Mouse (Mus musculus) liver, postnatal 0 days (tissue): Measurements from ENCODE around the gene Dok1. TPM values are rescaled to one million over a fixed set of nuclear protein-coding genes. Genes with fewer than 3 reads are reported as not detected.

Source experiments
- ATAC-seq: fragments of 200-750 bp; cut with Nextera tagmentation; 2 replicates; pipeline ENCODE4 v1.8.0; 2017; ENCODE audit warnings: mild to moderate bottlenecking, moderate library complexity
- DNase-seq: peaks from one replicate; pipeline ENCODE4 v3.0.0-alpha.2; 2016
- H3K27ac ChIP-seq: fragments of 300-500 bp; sonication (generic); 2 replicates; pipeline ENCODE4 v1.5.1; 2014; ENCODE audit warnings: antibody characterized with exemption, moderate library complexity, mild to moderate bottlenecking, low read depth
- H3K27me3 ChIP-seq: fragments of 300-500 bp; sonication (generic); 2 replicates; pipeline ENCODE4 v1.6.1; 2014; ENCODE audit warnings: low read length, control low read depth, mixed read lengths; ENCODE audit not compliant: insufficient read depth
- H3K36me3 ChIP-seq: fragments of 300-500 bp; sonication (generic); replicated peaks from 2 replicates; pipeline ENCODE4 v1.6.1; 2014; ENCODE audit warnings: mild to moderate bottlenecking, control low read depth, low read length, moderate library complexity, mixed read lengths; ENCODE audit not compliant: insufficient read depth
- H3K4me1 ChIP-seq: fragments of 300-500 bp; sonication (generic); 2 replicates; pipeline ENCODE4 v1.6.1; 2014; ENCODE audit warnings: antibody characterized with exemption, mild to moderate bottlenecking, control low read depth; ENCODE audit not compliant: insufficient read depth
- H3K4me2 ChIP-seq: fragments of 300-500 bp; sonication (generic); 2 replicates; pipeline ENCODE4 v1.6.1; 2014; ENCODE audit warnings: low read depth, mild to moderate bottlenecking, low read length, moderate library complexity, mixed read lengths
- H3K4me3 ChIP-seq: fragments of 300-500 bp; sonication (generic); 2 replicates; pipeline ENCODE4 v1.5.1; 2014; ENCODE audit warnings: low read depth, low read length
- H3K9ac ChIP-seq: fragments of 300-500 bp; sonication (generic); replicated peaks from 2 replicates; pipeline ENCODE4 v1.6.1; 2014; ENCODE audit warnings: mild to moderate bottlenecking, moderate library complexity
- H3K9me3 ChIP-seq: fragments of 300-500 bp; sonication (generic); 2 replicates; pipeline ENCODE4 v1.6.1; 2016; ENCODE audit warnings: mild to moderate bottlenecking, control low read depth, low read length, mixed read lengths
- CTCF ChIP-seq: sonication (generic); IDR thresholded peaks from 2 replicates; pipeline ENCODE4 v1.5.1; 2016; ENCODE audit warnings: antibody characterized with exemption, low read depth
- EP300 ChIP-seq: IDR thresholded peaks from 2 replicates; pipeline ENCODE4 v1.6.1; 2016; ENCODE audit warnings: antibody characterized with exemption, low read depth, mild to moderate bottlenecking
- WGBS: fragments of 180-500 bp; shearing (Covaris S2); extraction: QIAGEN DNeasy Blood & Tissue Kit; methylation state at CpG from one replicate; pipeline ENCODE4 v1.1.7; 2014; ENCODE audit not compliant: insufficient replicate concordance; 5-methylcytosine and 5-hydroxymethylcytosine counted together
- polyA plus RNA-seq: library from polyadenylated mRNA; unstranded; fragments of >200 nt; fragmentation: Nextera tagmentation; extraction: Ambion mirVana; gene quantifications from 2 replicates; pipeline ENCODE4 v1.2.1, GENCODE M21; 2015

Dok1 gene
- polyA plus RNA-seq, 1 experiment from 2014 or later, result 11.3 TPM

DNA sequence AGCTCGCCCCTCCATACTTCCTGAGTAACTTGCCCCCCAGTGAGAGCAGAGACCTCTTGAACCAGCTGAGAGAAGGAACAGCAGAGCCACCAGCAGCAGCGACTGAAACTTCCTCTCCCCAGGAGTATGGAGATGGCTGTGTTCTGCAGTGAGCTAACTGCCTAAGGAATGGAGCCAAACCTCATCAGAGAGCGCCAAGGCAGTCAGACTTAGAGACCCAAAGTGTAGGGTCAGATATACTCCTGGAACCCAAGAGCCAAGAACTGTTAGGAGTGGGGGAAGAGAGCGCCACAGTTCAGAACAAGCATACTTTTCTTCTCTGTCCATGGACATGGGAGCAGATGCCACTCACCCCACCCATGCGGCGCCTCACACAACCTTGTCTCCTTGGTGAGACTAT, 33.2 kb upstream of the Dok1 start:
- Histone ChIP-seq H3K4me1 (peaks cover 10% of the 10 kb centered on the region), H3K36me3 (no peaks in the 10 kb centered on the region), H3K27ac (no peak overlapping the region), H3K9ac (no peak overlapping the region), H3K9me3 (no peaks in the 10 kb centered on the region), H3K27me3 (peaks cover 92% of the 10 kb centered on the region), H3K4me2 (no peak overlapping the region), H3K4me3 (no peak overlapping the region)
- TF ChIP-seq CTCF, result no peak
- TF ChIP-seq EP300, result no peak
- ATAC-seq (no peak), DNase-seq (no peak)
- 33% methylated on average over 6 of the region's 6 CpGs for WGBS

- H3K4me1 ChIP-seq, result peaks cover 10% of the 10 kb centered on the region
- no peak overlapping the region for H3K4me2 ChIP-seq
- DNase-seq (no peak), ATAC-seq (no peak)
- no peak overlapping the region for H3K27ac ChIP-seq
- TF ChIP-seq CTCF (no peak), EP300 (no peak)
- H3K36me3 ChIP-seq, result no peaks in the 10 kb centered on the region
- 34% methylated on average over 8 of the region's 8 CpGs for WGBS
- no peak overlapping the region for H3K4me3 ChIP-seq
- H3K9me3 ChIP-seq, result no peaks in the 10 kb centered on the region
- peaks cover 88% of the 10 kb centered on the region for H3K27me3 ChIP-seq
- H3K9ac ChIP-seq, result no peak overlapping the region
Observed at GRCm38 (mm10) chr6:83065995-83066394, 32.7 kb upstream of the Dok1 start.

- Histone ChIP-seq H3K36me3 (peaks cover 17% of the 10 kb centered on the region), H3K4me1 (peaks cover 15% of the 10 kb centered on the region), H3K27me3 (peaks cover 16% of the 10 kb centered on the region), H3K9ac (peak overlapping the region; percentile 58), H3K9me3 (no peaks in the 10 kb centered on the region), H3K4me2 (peak overlapping the region; percentile 70), H3K4me3 (peak overlapping the region; percentile 38), H3K27ac (peak overlapping the region; percentile 90)
- no peak for ATAC-seq
- WGBS, result 96% methylated on average over 2 of the region's 2 CpGs
- TF ChIP-seq EP300 (no peak), CTCF (no peak)
- no peak for DNase-seq
Observed at GRCm38 (mm10) chr6:83058725-83059124, 25.5 kb upstream of the Dok1 start.

- Histone ChIP-seq H3K27me3 (peaks cover 6% of the 10 kb centered on the region), H3K9ac (peak within 1 kb of the TSS; percentile 58), H3K4me3 (peak within 1 kb of the TSS; percentile 38), H3K4me2 (peak within 1 kb of the TSS; percentile 70), H3K9me3 (no peaks in the 10 kb centered on the region), H3K36me3 (peaks cover 17% of the 10 kb centered on the region), H3K27ac (peak within 1 kb of the TSS; percentile 90), H3K4me1 (peaks cover 24% of the 10 kb centered on the region)
- DNase-seq, result peak; percentile 75
- TF ChIP-seq CTCF (no peak), EP300 (peak; percentile 58)
- WGBS, result 69% methylated on average over 3 of the region's 3 CpGs
- ATAC-seq, result peak; percentile 60
Observed at GRCm38 (mm10) chr6:83057790-83058189, 24.5 kb upstream of the Dok1 start, which contains the start of gene Dqx1. Dqx1 (plus strand) TSS chr6:83057844.

- Histone ChIP-seq H3K4me2 (peak within 1 kb of the TSS; percentile 99), H3K9ac (peak within 1 kb of the TSS; percentile 95), H3K36me3 (peaks cover 32% of the 10 kb centered on the region), H3K4me1 (peaks cover 25% of the 10 kb centered on the region), H3K27ac (peak within 1 kb of the TSS; percentile 95), H3K4me3 (peak within 1 kb of the TSS; percentile 92), H3K9me3 (no peaks in the 10 kb centered on the region), H3K27me3 (no peaks in the 10 kb centered on the region)
- peak; percentile 22 for ATAC-seq
- DNase-seq, result no peak
- 0% methylated on average over 49 of the region's 50 CpGs for WGBS
- peak; percentile 69 for TF ChIP-seq CTCF
- no peak for TF ChIP-seq EP300
Observed at GRCm38 (mm10) chr6:83054871-83055431, 21.7 kb upstream of the Dok1 start, which contains the start of gene Htra2. Htra2 (minus strand) TSS chr6:83055273.

DNA sequence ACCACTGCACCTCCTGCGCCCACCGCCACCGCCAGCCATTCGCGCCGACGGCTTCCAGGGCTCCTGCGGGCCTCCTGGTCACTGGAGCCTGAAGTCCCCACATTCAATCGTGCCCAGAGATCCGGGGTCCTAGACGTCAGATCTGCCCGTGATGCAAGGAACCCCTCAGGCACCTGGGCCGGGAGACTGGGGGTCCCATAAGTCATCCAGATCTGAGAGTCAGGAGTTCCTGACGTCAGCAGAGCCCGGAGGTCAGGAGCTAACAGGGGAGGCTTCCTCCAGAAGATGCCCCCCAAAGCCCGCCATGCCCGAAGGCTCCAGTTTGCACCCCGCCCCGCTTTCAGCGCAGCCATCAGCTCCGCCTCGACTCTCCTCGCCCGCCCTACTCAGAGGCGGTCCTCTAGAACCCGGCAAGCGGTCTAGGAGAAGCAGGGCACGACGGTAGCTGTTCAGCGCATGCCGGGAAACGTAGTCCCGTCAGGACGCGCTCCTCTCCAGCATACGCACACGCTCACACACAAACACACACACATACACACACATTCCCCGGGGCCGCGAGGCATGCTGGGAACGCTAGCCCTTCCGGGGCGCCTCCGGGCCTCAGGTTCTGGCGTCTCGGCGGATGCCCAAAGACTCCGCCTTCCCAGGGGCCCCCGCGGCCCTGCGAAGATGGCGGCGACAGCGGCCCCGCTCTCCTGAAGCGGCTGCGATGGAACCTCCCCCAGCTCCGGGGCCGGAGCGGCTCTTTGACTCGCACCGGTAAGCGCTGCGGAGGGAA, 21.0 kb upstream of the Dok1 start, which contains the start of gene Aup1:
Aup1 (plus strand) TSS at position 448 of the 778 bp plus-strand sequence.
- peak; percentile 98 for DNase-seq
- TF ChIP-seq CTCF (no peak), EP300 (peak; percentile 83)
- Histone ChIP-seq H3K9ac (peak within 1 kb of the TSS; percentile 95), H3K36me3 (peaks cover 32% of the 10 kb centered on the region), H3K27ac (peak within 1 kb of the TSS; percentile 95), H3K4me2 (peak within 1 kb of the TSS; percentile 99), H3K4me3 (peak within 1 kb of the TSS; percentile 92), H3K9me3 (no peaks in the 10 kb centered on the region), H3K27me3 (no peaks in the 10 kb centered on the region), H3K4me1 (peaks cover 25% of the 10 kb centered on the region)
- peak; percentile 91 for ATAC-seq
- WGBS, result under 1% methylated on average over 56 of the region's 64 CpGs
